Mouse (Mus musculus): ENCODE measurements around the gene Gm45261. TPM values are rescaled to one million over a fixed set of nuclear protein-coding genes. Genes with fewer than 3 reads are reported as not detected.

Gm45261 gene
- polyA plus RNA-seq (2015; fragmentation: Nextera tagmentation; extraction: Ambion mirVana): not detected in 2 replicates

DNA sequence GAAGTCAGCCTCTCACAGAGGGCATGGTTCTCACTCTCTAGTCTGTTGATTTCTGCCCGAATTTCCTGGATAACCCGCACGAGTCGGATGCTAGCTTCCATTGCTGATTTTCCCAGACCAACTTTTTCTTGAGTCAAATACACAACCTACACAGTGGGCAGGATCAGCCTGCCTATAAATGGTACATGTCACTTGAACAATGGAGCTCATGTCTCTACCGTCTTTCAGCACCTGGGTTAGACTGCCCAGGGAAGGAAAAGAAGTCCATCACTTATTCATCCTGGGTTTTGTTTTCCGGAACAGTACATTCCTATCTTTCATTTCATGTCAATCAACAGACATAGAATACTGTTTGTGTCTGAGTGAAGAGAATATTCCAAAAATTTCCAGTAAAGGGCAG, at the start of gene Gm45261:
TSS of gene Gm45261 (minus strand) at position 101 of the 400 bp plus-strand sequence.
- no peak within 1 kb of the TSS for H3K4me3 ChIP-seq (ENCODE audit: low read depth, low read length)
- 61% methylated on average over 6 of the region's 6 CpGs for WGBS (ENCODE audit: insufficient replicate concordance)
- H3K9ac ChIP-seq (ENCODE audit: low read depth, low read length): no peak within 1 kb of the TSS

DNA sequence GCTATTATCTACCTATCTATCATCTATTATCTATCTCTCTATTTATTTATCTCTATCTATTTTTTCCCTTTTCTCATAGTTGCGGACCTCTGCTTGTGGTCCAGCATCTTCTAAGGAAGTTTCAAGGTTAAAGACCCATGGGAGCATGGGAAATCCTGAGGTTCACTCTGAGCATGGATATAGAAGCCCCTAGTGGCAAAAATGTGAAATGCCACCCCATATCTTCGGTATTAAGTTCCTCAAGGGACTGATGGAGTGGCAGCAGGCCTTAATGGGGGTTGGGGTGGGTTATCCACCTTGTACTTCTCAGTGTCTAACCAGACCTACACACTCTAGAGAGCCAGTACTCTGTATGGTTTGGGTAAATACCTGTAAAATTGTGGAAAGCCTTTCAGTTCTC, 43.5 kb upstream of the Gm45261 start:
- no peaks in the 10 kb centered on the region for H3K9me3 ChIP-seq (replicated peaks; ENCODE audit: control insufficient read depth, low read length)
- H3K4me2 ChIP-seq (ENCODE audit: low read depth, low read length): no peak overlapping the region
- no peak overlapping the region for H3K27ac ChIP-seq (ENCODE audit: low read length)
- H3K9ac ChIP-seq (ENCODE audit: low read depth, low read length): no peak overlapping the region
- H3K4me3 ChIP-seq (ENCODE audit: low read depth, low read length): no peak overlapping the region
- WGBS (ENCODE audit: insufficient replicate concordance): 57% methylated on average over 2 of the region's 2 CpGs
- no peaks in the 10 kb centered on the region for H3K4me1 ChIP-seq (ENCODE audit: control insufficient read depth, low read depth, low read length)
- no peak for ATAC-seq (ENCODE audit: low read depth)
- no peaks in the 10 kb centered on the region for H3K36me3 ChIP-seq (ENCODE audit: control insufficient read depth, insufficient read depth)
- H3K27me3 ChIP-seq (ENCODE audit: control insufficient read depth, insufficient read depth, low read depth, low read length): no peaks in the 10 kb centered on the region

More for the DNA sequence above, at the start of gene Gm45261:
- no peaks in the 10 kb centered on the region for H3K9me3 ChIP-seq (replicated peaks; ENCODE audit: control insufficient read depth, low read length)
- H3K4me2 ChIP-seq (ENCODE audit: low read depth, low read length): no peak within 1 kb of the TSS
- no peak within 1 kb of the TSS for H3K27ac ChIP-seq (ENCODE audit: low read length)
- no peaks in the 10 kb centered on the region for H3K4me1 ChIP-seq (ENCODE audit: control insufficient read depth, low read depth, low read length)
- ATAC-seq (ENCODE audit: low read depth): no peak
- no peaks in the 10 kb centered on the region for H3K27me3 ChIP-seq (ENCODE audit: control insufficient read depth, insufficient read depth, low read depth, low read length)
- no peaks in the 10 kb centered on the region for H3K36me3 ChIP-seq (ENCODE audit: control insufficient read depth, insufficient read depth)

DNA sequence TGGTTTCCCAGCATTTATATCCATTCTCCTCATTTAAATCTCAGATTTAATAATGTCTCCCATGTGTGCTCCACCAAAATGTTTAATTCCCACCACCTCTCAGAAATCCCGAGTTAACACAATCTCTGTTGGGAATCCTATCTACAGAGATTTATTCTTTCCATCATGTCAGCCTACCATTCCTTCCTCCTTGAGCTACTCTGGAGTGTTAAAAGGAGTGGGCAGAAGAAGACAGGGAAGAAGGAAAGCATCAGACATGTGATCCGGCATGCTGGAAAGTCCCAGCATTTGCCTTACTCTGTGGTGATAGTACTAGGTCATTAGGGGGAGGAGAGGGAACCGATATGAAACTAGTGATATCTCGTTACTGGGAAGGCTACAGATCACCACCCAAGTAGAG, 42.8 kb upstream of the Gm45261 start:
- Histone ChIP-seq H3K4me1 (ENCODE audit: control insufficient read depth, low read depth, low read length) (no peaks in the 10 kb centered on the region), H3K4me2 (ENCODE audit: low read depth, low read length) (no peak overlapping the region), H3K4me3 (ENCODE audit: low read depth, low read length) (no peak overlapping the region), H3K36me3 (ENCODE audit: control insufficient read depth, insufficient read depth) (no peaks in the 10 kb centered on the region), H3K9me3 (replicated peaks; ENCODE audit: control insufficient read depth, low read length) (no peaks in the 10 kb centered on the region), H3K9ac (ENCODE audit: low read depth, low read length) (no peak overlapping the region), H3K27me3 (ENCODE audit: control insufficient read depth, insufficient read depth, low read depth, low read length) (no peaks in the 10 kb centered on the region), H3K27ac (ENCODE audit: low read length) (no peak overlapping the region)
- 77% methylated on average over 4 of the region's 4 CpGs for WGBS (ENCODE audit: insufficient replicate concordance)
- ATAC-seq (ENCODE audit: low read depth): no peak

DNA sequence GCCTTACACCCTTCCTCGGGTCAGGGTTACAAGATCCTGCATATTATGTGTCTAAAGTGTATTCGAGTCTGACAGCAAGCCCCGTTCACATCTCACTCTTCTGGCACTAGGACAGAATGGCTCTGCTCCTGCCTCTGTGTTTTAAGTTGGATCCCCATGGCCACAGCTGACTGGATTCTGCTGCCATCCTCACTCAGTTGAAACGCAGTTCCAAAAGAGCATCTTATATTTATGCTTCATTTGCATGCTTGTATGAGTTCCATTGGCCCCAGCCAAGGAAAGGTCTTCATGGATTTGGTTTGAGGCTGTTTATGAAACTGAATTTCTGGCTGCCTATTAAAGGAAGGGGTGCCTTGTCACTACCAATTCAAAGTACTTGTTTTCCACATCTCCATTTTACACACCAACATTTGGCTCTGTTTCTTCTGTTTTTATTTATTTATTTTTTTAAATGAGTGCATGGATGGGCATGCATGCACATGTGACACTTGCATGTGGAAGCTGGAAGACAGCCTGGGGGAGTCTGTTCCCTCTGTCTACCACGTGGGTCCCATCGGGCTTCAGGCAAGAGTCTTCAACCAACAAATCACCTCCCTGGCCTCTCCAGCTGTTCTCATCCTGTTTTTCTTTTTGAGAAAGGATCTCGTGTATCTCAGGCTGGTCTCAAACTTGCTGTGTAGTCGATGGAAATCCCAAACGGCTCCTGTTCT, 41.4 kb upstream of the Gm45261 start:
- no peak for ATAC-seq (ENCODE audit: low read depth)
- Histone ChIP-seq H3K36me3 (ENCODE audit: control insufficient read depth, insufficient read depth) (no peaks in the 10 kb centered on the region), H3K27ac (ENCODE audit: low read length) (no peak overlapping the region), H3K4me3 (ENCODE audit: low read depth, low read length) (no peak overlapping the region), H3K27me3 (ENCODE audit: control insufficient read depth, insufficient read depth, low read depth, low read length) (no peaks in the 10 kb centered on the region), H3K9me3 (replicated peaks; ENCODE audit: control insufficient read depth, low read length) (no peaks in the 10 kb centered on the region), H3K9ac (ENCODE audit: low read depth, low read length) (no peak overlapping the region), H3K4me2 (ENCODE audit: low read depth, low read length) (no peak overlapping the region), H3K4me1 (ENCODE audit: control insufficient read depth, low read depth, low read length) (no peaks in the 10 kb centered on the region)
- WGBS (ENCODE audit: insufficient replicate concordance): 69% methylated on average over 9 of the region's 9 CpGs

- Histone ChIP-seq H3K36me3 (ENCODE audit: control insufficient read depth, insufficient read depth) (no peaks in the 10 kb centered on the region), H3K4me2 (ENCODE audit: low read depth, low read length) (no peak overlapping the region), H3K4me1 (ENCODE audit: control insufficient read depth, low read depth, low read length) (no peaks in the 10 kb centered on the region), H3K9me3 (replicated peaks; ENCODE audit: control insufficient read depth, low read length) (no peaks in the 10 kb centered on the region), H3K27ac (ENCODE audit: low read length) (no peak overlapping the region), H3K4me3 (ENCODE audit: low read depth, low read length) (no peak overlapping the region), H3K9ac (ENCODE audit: low read depth, low read length) (no peak overlapping the region), H3K27me3 (ENCODE audit: control insufficient read depth, insufficient read depth, low read depth, low read length) (no peaks in the 10 kb centered on the region)
- no peak for ATAC-seq (ENCODE audit: low read depth)
- WGBS (ENCODE audit: insufficient replicate concordance): 71% methylated on average over 7 of the region's 7 CpGs
Observed at GRCm38 (mm10) chr1:80499264-80499663, 38.0 kb upstream of the Gm45261 start.

DNA sequence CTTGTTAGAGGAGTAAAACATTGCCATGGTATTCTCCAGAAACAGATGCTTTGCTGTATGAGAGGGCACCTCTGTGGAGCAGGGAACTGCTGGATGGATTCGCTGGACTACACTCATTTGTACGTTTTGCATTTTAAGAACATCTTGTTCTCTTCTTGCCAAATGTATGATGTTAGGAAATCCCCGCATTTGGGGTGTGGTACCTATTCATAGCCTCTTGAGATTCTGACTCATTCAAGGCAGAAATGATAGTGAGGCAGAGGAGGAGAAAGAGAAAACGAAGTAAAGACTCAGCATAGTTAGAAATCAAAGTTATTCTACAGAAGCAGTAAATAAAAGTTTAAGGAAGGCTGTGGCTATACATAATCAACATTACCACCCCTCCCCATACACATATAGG, 35.1 kb upstream of the Gm45261 start:
- H3K4me3 ChIP-seq (ENCODE audit: low read depth, low read length): no peak overlapping the region
- H3K27me3 ChIP-seq (ENCODE audit: control insufficient read depth, insufficient read depth, low read depth, low read length): no peaks in the 10 kb centered on the region
- H3K4me2 ChIP-seq (ENCODE audit: low read depth, low read length): no peak overlapping the region
- no peaks in the 10 kb centered on the region for H3K4me1 ChIP-seq (ENCODE audit: control insufficient read depth, low read depth, low read length)
- WGBS (ENCODE audit: insufficient replicate concordance): 57% methylated on average over 4 of the region's 4 CpGs
- no peak overlapping the region for H3K9ac ChIP-seq (ENCODE audit: low read depth, low read length)
- ATAC-seq (ENCODE audit: low read depth): no peak
- H3K27ac ChIP-seq (ENCODE audit: low read length): no peak overlapping the region
- no peaks in the 10 kb centered on the region for H3K36me3 ChIP-seq (ENCODE audit: control insufficient read depth, insufficient read depth)
- H3K9me3 ChIP-seq (replicated peaks; ENCODE audit: control insufficient read depth, low read length): no peaks in the 10 kb centered on the region

DNA sequence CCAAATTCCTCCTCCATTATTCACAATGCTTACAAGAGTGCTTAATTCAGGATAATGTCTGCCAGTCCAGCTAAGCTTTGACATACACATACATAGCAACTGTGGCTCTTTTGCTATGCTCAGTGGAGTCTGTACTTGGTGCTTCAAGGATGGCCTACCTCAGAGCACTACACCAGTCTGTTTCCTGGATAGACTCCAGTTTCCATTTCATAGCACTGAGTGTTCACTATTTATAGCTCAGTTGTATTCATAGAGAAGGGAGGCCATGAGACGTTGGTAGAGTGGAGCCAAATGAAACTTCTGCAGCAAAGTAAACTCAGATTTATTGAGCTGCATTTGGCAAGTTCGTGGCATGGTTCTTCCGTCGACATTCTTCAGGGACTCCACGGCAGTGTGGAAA, 22.2 kb upstream of the Gm45261 start:
- no peaks in the 10 kb centered on the region for H3K4me1 ChIP-seq (ENCODE audit: control insufficient read depth, low read depth, low read length)
- H3K27ac ChIP-seq (ENCODE audit: low read length): no peak overlapping the region
- H3K4me3 ChIP-seq (ENCODE audit: low read depth, low read length): no peak overlapping the region
- no peaks in the 10 kb centered on the region for H3K27me3 ChIP-seq (ENCODE audit: control insufficient read depth, insufficient read depth, low read depth, low read length)
- H3K9ac ChIP-seq (ENCODE audit: low read depth, low read length): no peak overlapping the region
- no peaks in the 10 kb centered on the region for H3K36me3 ChIP-seq (ENCODE audit: control insufficient read depth, insufficient read depth)
- no peak for ATAC-seq (ENCODE audit: low read depth)
- H3K9me3 ChIP-seq (replicated peaks; ENCODE audit: control insufficient read depth, low read length): no peaks in the 10 kb centered on the region
- no peak overlapping the region for H3K4me2 ChIP-seq (ENCODE audit: low read depth, low read length)
- 52% methylated on average over 5 of the region's 5 CpGs for WGBS (ENCODE audit: insufficient replicate concordance)

- Histone ChIP-seq H3K36me3 (ENCODE audit: control insufficient read depth, insufficient read depth) (no peaks in the 10 kb centered on the region), H3K27me3 (ENCODE audit: control insufficient read depth, insufficient read depth, low read depth, low read length) (no peaks in the 10 kb centered on the region), H3K4me2 (ENCODE audit: low read depth, low read length) (no peak overlapping the region), H3K4me3 (ENCODE audit: low read depth, low read length) (no peak overlapping the region), H3K9ac (ENCODE audit: low read depth, low read length) (no peak overlapping the region), H3K9me3 (replicated peaks; ENCODE audit: control insufficient read depth, low read length) (no peaks in the 10 kb centered on the region), H3K27ac (ENCODE audit: low read length) (no peak overlapping the region), H3K4me1 (ENCODE audit: control insufficient read depth, low read depth, low read length) (no peaks in the 10 kb centered on the region)
- WGBS (ENCODE audit: insufficient replicate concordance): 32% methylated on average over 1 of the region's 1 CpGs
- no peak for ATAC-seq (ENCODE audit: low read depth)
Observed at GRCm38 (mm10) chr1:80474942-80475341, 13.7 kb upstream of the Gm45261 start.

GRCm38 (mm10) chr1:80472395-80472794, 11.1 kb upstream of the Gm45261 start:
- Histone ChIP-seq H3K9ac (ENCODE audit: low read depth, low read length) (no peak overlapping the region), H3K4me2 (ENCODE audit: low read depth, low read length) (no peak overlapping the region), H3K27me3 (ENCODE audit: control insufficient read depth, insufficient read depth, low read depth, low read length) (no peaks in the 10 kb centered on the region), H3K4me1 (ENCODE audit: control insufficient read depth, low read depth, low read length) (no peaks in the 10 kb centered on the region), H3K27ac (ENCODE audit: low read length) (no peak overlapping the region), H3K9me3 (replicated peaks; ENCODE audit: control insufficient read depth, low read length) (no peaks in the 10 kb centered on the region), H3K36me3 (ENCODE audit: control insufficient read depth, insufficient read depth) (no peaks in the 10 kb centered on the region), H3K4me3 (ENCODE audit: low read depth, low read length) (no peak overlapping the region)
- no peak for ATAC-seq (ENCODE audit: low read depth)
- WGBS (ENCODE audit: insufficient replicate concordance): 88% methylated on average over 1 of the region's 1 CpGs

All from liver, embryonic 16.5 days (tissue).